Mouse (Mus musculus) bone marrow, adult 2 months (tissue): ENCODE results near the gene Rasal2.

ENCODE experiments used
- CTCF ChIP-seq: fragments of 200-500 bp; IDR thresholded peaks from 2 replicates; pipeline ENCODE4 v1.5.1; 2011; ENCODE audit warnings: low read length, control low read depth; ENCODE audit not compliant: control insufficient read depth, insufficient read depth
- POLR2A ChIP-seq: fragments of 200-500 bp; IDR thresholded peaks from 2 replicates; pipeline ENCODE4 v1.6.1; 2011; ENCODE audit warnings: low read depth, mild to moderate bottlenecking, control low read depth, low read length, borderline replicate concordance; ENCODE audit not compliant: control insufficient read depth

GRCm38 (mm10) chr1:157178988-157179764, 233.2 kb downstream of the Rasal2 start:
- TF ChIP-seq CTCF (no peak), POLR2A (no peak)
